Mouse (Mus musculus): ENCODE data around the gene Ankar. TPM values are rescaled to one million over a fixed set of nuclear protein-coding genes. Genes with fewer than 3 reads are reported as not detected.

Gene Ankar
- polyA plus RNA-seq, 1 experiment from 2014 or later = not detected

Other genes starting within 250 kb of the Ankar start
- gene March4, start 163.6 kb downstream of the Ankar start, polyA plus RNA-seq (2015; fragmentation: Nextera tagmentation; extraction: Ambion mirVana) = 0.17 and 0.27 TPM in 2 replicates
- 21.0 and 24.8 TPM in 2 replicates for gene Smarcal1, start 117.3 kb downstream of the Ankar start, polyA plus RNA-seq (2015; fragmentation: Nextera tagmentation; extraction: Ambion mirVana)
- 1,883 and 1,967 TPM in 2 replicates for gene Rpl37a, start 10.7 kb upstream of the Ankar start, polyA plus RNA-seq (2015; fragmentation: Nextera tagmentation; extraction: Ambion mirVana)
- gene Igfbp2, start 123.9 kb upstream of the Ankar start, polyA plus RNA-seq (2015; fragmentation: Nextera tagmentation; extraction: Ambion mirVana) = 728 and 790 TPM in 2 replicates
- gene Igfbp5, start 174.3 kb upstream of the Ankar start, polyA plus RNA-seq (2015; fragmentation: Nextera tagmentation; extraction: Ambion mirVana) = 127 and 131 TPM in 2 replicates